Mouse (Mus musculus) brown adipose tissue, adult 24 weeks (tissue): ENCODE measurements around the gene Pip5k1c. TPM values are rescaled to one million over a fixed set of nuclear protein-coding genes. Genes with fewer than 3 reads are reported as not detected.
A peak's percentile ranks its signal among the peaks of the same experiment; 100 is the strongest.

Experiments used
- H3K27ac ChIP-seq: fragments of 200-500 bp; replicated peaks from 2 replicates; pipeline ENCODE4 v1.5.1; 2012; ENCODE audit warnings: low read depth, mild to moderate bottlenecking, low read length
- H3K4me1 ChIP-seq: fragments of 200-500 bp; 2 replicates; pipeline ENCODE4 v1.6.1; 2012; ENCODE audit warnings: low read length, mixed read lengths; ENCODE audit not compliant: control insufficient read depth, insufficient read depth, insufficient read length
- H3K4me3 ChIP-seq: fragments of 200-500 bp; 2 replicates; pipeline ENCODE4 v1.5.1; 2012; ENCODE audit warnings: low read depth, mild to moderate bottlenecking, low read length, moderate library complexity; ENCODE audit not compliant: insufficient read depth
- polyA plus RNA-seq: library from polyadenylated mRNA; stranded (reverse); fragments of >200 nt; gene quantifications from 2 replicates; pipeline ENCODE4 v1.2.4, GENCODE M21; 2012; ENCODE audit not compliant: missing spikeins, insufficient read depth, insufficient read length

Gene Pip5k1c
- polyA plus RNA-seq, 1 experiment, result 12.4 TPM

GRCm38 (mm10) chr10:81320550-81321347, 28.0 kb downstream of the Pip5k1c start, which contains the start of gene Cactin:
TSS of gene Cactin (plus strand) at chr10:81321103.
- Histone ChIP-seq H3K27ac (peak within 1 kb of the TSS; percentile 97), H3K4me1 (peaks cover 13% of the 10 kb centered on the region; the same call in 1 of the 2 replicates), H3K4me3 (peak within 1 kb of the TSS; percentile 84)

GRCm38 (mm10) chr10:81321436-81321835, 28.7 kb downstream of the Pip5k1c start:
- H3K4me3 ChIP-seq, result peak overlapping the region; percentile 84

DNA sequence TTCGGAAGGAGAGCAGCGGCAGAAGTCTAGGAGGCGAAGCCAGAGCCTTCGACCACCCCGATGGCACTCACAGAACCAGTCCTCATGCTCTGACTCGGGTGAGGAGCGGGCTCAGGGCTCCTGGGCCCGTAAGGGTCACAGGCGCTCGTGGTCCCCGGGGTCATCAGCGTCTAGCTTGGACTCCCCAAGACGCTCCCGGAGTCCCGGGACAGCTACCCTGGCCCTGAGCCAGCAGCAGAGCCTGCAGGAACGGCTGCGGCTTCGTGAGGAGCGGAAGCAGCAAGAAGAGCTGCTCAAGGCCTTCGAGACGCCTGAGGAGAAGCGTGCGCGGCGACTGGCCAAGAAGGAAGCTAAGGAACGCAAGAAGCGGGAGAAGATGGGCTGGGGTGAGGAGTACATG, 29.7 kb downstream of the Pip5k1c start:
- H3K4me1 ChIP-seq, result peaks cover 18% of the 10 kb centered on the region
- H3K27ac ChIP-seq, result no peak overlapping the region
- H3K4me3 ChIP-seq, result no peak overlapping the region; the same call in 1 of the 2 replicates

More at GRCm38 (mm10) chr10:81321436-81321835, 28.7 kb downstream of the Pip5k1c start:
- Histone ChIP-seq H3K4me1 (peaks cover 13% of the 10 kb centered on the region; the same call in 1 of the 2 replicates), H3K27ac (peak overlapping the region; percentile 50)

DNA sequence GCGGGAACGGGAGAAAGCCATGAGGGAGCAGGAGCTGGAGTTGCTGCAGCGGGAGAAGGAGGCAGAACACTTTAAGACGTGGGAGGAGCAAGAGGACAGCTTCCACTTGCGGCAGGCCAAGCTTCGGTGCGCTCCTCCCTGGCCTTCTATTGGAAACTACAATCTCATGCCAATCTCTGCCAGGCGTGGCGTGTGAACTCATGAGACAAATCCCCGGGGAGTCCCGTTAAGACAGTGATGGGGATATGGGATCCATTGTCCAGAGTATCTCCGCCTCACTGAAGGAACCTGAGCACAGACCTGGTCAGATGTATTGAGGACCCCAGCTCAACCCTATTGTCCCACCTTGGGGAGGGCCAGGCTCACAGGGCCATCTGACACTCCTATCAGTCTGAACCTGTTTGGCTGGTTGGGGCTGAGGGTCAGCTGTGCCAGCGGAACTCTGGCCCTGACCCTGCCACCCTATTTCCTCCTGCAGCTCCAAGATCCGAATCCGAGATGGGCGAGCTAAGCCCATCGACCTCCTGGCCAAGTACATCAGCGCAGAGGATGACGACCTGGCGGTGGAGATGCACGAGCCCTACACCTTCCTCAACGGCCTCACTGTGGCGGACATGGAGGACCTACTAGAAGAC, 30.5 kb downstream of the Pip5k1c start:
- Histone ChIP-seq H3K4me1 (peaks cover 19% of the 10 kb centered on the region), H3K4me3 (no peak overlapping the region), H3K27ac (no peak overlapping the region)

DNA sequence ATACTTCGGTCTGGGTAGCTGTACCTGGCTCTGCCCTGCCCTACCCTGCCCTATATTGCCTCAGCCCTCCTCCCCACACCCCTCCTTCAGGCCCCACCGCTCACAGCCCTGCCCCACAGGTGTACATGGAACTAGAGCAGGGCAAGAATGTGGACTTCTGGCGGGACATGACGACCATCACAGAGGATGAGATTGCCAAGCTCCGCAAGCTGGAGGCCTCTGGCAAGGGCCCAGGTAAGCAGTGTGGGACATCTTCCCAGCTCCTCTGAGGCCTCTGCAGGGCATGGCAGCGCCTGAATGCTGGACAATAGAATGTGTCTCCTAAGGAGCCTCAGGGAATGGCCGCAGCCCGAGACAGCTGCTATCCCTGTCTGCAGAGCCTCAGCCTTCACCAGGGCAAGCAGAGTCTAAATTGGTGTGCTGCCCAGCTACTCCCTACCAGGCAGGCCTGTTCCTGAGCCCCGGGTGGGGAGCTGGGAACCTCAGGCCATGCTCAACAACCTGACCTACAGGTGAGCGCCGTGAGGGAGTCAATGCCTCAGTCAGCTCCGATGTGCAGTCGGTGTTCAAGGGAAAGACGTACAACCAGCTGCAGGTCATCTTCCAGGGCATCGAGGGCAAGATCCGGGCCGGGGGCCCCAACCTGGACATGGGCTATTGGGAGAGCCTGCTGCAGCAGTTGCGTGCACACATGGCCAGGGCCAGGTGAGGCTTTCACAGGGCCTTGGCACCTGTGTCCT, 31.2 kb downstream of the Pip5k1c start:
- no peak overlapping the region for H3K4me3 ChIP-seq
- H3K4me1 ChIP-seq, result peaks cover 25% of the 10 kb centered on the region
- no peak overlapping the region for H3K27ac ChIP-seq

DNA sequence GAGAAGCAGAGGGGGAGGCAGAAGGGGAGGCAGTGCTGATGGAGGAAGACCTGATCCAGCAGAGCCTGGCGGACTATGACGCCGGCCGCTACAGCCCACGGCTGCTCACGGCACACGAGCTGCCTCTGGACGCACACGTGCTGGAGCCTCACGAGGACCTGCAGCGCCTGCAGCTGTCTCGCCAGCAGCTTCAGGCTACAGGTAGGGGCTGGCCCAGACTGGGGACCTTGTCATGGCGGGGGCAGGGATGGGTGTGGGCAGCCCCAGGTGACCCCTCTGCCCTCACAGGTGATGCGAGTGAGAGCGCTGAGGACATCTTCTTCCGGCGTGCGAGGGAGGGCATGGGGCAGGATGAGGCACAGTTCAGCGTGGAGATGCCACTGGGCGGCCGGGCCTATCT, 32.4 kb downstream of the Pip5k1c start:
- Histone ChIP-seq H3K27ac (no peak overlapping the region), H3K4me3 (no peak overlapping the region)

GRCm38 (mm10) chr10:81325781-81326180, 33.0 kb downstream of the Pip5k1c start:
- Histone ChIP-seq H3K4me3 (no peak overlapping the region), H3K4me1 (peaks cover 32% of the 10 kb centered on the region), H3K27ac (peak overlapping the region; percentile 96)

More for the DNA sequence above, 32.4 kb downstream of the Pip5k1c start:
- peaks cover 29% of the 10 kb centered on the region for H3K4me1 ChIP-seq

DNA sequence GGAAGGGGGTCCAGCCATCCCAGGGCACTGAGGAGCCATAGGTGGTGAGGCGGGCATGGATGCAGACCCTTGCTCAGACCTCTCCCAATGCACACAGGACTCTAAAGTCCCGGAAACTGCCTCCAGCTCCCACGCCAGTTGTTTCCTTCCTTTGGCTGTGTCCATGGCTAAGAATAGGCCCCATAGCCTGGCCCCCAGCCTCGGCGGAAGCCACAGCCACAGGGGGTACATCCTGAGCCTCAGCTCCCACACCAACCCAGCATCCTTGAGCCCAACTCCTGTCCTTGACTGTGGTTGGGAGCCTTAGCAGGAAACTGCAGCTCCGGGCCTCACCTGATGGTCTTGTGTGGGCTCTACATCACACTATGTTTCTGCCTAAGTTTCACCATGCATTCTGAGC, 34.1 kb downstream of the Pip5k1c start:
- H3K27ac ChIP-seq, result peak overlapping the region; percentile 96
- peaks cover 32% of the 10 kb centered on the region for H3K4me1 ChIP-seq
- H3K4me3 ChIP-seq, result peak overlapping the region; percentile 20; the same call in 1 of the 2 replicates

GRCm38 (mm10) chr10:81327959-81328358, 35.2 kb downstream of the Pip5k1c start:
- H3K4me1 ChIP-seq, result peaks cover 30% of the 10 kb centered on the region
- H3K27ac ChIP-seq, result peak overlapping the region; percentile 64
- H3K4me3 ChIP-seq, result no peak overlapping the region

DNA sequence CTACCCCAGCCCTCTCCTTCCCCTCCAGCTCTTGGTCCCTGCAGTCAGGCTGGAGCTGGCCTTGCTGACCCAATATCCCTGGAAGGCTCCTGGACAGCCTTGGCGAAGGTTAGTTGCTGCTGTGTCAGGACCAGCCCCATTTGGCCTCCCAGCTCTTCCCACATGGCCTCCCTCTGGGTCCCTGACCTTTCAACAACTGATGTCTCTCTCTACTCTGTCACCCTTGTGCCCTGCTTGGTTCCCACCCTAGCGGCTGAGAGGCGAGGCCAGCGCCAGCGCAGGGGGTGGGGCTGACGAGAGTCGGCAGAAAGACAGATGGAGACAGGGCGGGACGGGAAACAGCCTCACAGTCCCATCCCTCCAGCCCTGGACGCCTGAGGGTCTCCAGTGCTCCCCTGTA, 35.6 kb downstream of the Pip5k1c start, which contains the start of gene Tbxa2r:
TSS of gene Tbxa2r (plus strand) at position 346 of the 400 bp plus-strand sequence.
- H3K27ac ChIP-seq, result peak within 1 kb of the TSS; percentile 64
- peaks cover 30% of the 10 kb centered on the region for H3K4me1 ChIP-seq
- no peak within 1 kb of the TSS for H3K4me3 ChIP-seq

- Histone ChIP-seq H3K4me3 (no peak overlapping the region), H3K4me1 (peaks cover 30% of the 10 kb centered on the region), H3K27ac (peak overlapping the region; percentile 64)
Observed at GRCm38 (mm10) chr10:81329194-81329975, 36.6 kb downstream of the Pip5k1c start.

DNA sequence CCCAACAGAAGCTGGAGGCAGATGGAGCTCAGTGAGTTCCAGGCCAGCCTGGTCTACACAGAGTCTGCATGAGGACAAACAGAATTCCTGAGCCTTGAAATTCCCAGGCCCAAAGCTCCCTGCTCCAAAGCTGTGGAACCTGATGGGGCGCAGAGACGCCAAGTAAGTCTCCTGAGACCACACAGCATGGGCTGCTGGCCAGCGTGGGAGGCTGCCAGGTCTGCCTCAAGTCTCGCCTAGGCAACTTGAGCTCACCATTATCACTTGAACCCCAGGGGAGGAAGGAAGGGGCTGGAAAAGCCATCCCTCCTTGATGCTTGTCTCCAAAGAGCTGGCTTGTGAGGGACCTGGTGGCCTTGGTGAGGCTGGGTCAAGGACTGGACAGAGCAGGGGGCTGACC, 37.2 kb downstream of the Pip5k1c start:
- H3K4me3 ChIP-seq, result no peak overlapping the region
- peak overlapping the region; percentile 29; the same call in 1 of the 2 replicates for H3K27ac ChIP-seq
- H3K4me1 ChIP-seq, result peaks cover 30% of the 10 kb centered on the region

DNA sequence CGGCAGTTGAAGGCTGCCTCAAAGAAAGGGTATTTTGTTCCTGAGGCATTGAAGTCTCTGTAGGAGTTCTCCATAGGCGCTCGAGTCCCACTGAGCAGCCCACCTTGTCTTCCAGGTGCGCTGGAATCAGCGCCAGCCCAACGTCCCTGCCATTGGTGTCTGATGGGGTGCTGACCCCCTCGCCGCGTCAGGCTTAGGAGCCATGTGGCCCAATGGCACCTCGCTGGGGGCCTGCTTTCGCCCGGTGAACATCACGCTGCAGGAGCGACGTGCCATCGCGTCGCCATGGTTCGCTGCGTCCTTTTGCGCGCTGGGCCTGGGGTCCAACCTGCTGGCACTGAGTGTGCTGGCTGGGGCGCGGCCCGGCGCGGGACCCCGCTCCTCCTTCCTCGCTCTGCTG, 39.5 kb downstream of the Pip5k1c start:
- H3K4me3 ChIP-seq, result no peak overlapping the region
- peaks cover 26% of the 10 kb centered on the region for H3K4me1 ChIP-seq
- no peak overlapping the region for H3K27ac ChIP-seq

- Histone ChIP-seq H3K4me3 (no peak overlapping the region), H3K27ac (no peak overlapping the region), H3K4me1 (peaks cover 11% of the 10 kb centered on the region)
Observed at GRCm38 (mm10) chr10:81334324-81334723, 41.6 kb downstream of the Pip5k1c start.
